Mouse (Mus musculus) kidney, adult 18-20 months (tissue): ENCODE results near the gene Fbxo11.

ENCODE experiments used
- DNase-seq: peaks from one replicate; pipeline ENCODE4 v3.0.0; 2021

The Fbxo11 gene

GRCm38 (mm10) chr17:88065031-88065800, at the start of gene Fbxo11:
TSS of gene Fbxo11 (minus strand) at chr17:88065291.
- peak; percentile 76 for DNase-seq

- DNase-seq, result no peak
Observed at GRCm38 (mm10) chr17:88113883-88114229, 48.8 kb upstream of the Fbxo11 start.

- no peak for DNase-seq
Observed at GRCm38 (mm10) chr17:88113015-88113882, 48.2 kb upstream of the Fbxo11 start.

- DNase-seq, result no peak
Observed at GRCm38 (mm10) chr17:88111865-88112645, 47.0 kb upstream of the Fbxo11 start.

GRCm38 (mm10) chr17:88111081-88111796, 46.1 kb upstream of the Fbxo11 start:
- DNase-seq, result no peak

- DNase-seq, result no peak
Observed at GRCm38 (mm10) chr17:88107708-88108107, 42.6 kb upstream of the Fbxo11 start.

GRCm38 (mm10) chr17:88106365-88106764, 41.3 kb upstream of the Fbxo11 start:
- DNase-seq, result no peak

GRCm38 (mm10) chr17:88102597-88102996, 37.5 kb upstream of the Fbxo11 start:
- DNase-seq, result no peak

GRCm38 (mm10) chr17:88098181-88098852, 33.2 kb upstream of the Fbxo11 start:
- DNase-seq, result no peak

GRCm38 (mm10) chr17:88097543-88097942, 32.5 kb upstream of the Fbxo11 start:
- DNase-seq, result no peak

- no peak for DNase-seq
Observed at GRCm38 (mm10) chr17:88096809-88097399, 31.8 kb upstream of the Fbxo11 start.

GRCm38 (mm10) chr17:88095517-88096198, 30.6 kb upstream of the Fbxo11 start:
- DNase-seq, result no peak

GRCm38 (mm10) chr17:88094327-88094726, 29.2 kb upstream of the Fbxo11 start:
- no peak for DNase-seq

GRCm38 (mm10) chr17:88093798-88094197, 28.7 kb upstream of the Fbxo11 start:
- DNase-seq, result no peak

GRCm38 (mm10) chr17:88085976-88086375, 20.9 kb upstream of the Fbxo11 start:
- DNase-seq, result no peak

GRCm38 (mm10) chr17:88081446-88081845, 16.4 kb upstream of the Fbxo11 start:
- no peak for DNase-seq

GRCm38 (mm10) chr17:88079771-88080170, 14.7 kb upstream of the Fbxo11 start:
- no peak for DNase-seq

GRCm38 (mm10) chr17:88072047-88072446, 7.0 kb upstream of the Fbxo11 start:
- DNase-seq, result no peak

- no peak for DNase-seq
Observed at GRCm38 (mm10) chr17:88068024-88068719, 3.1 kb upstream of the Fbxo11 start.

GRCm38 (mm10) chr17:88067202-88067901, 2.3 kb upstream of the Fbxo11 start:
- no peak for DNase-seq
